Mouse (Mus musculus): ENCODE measurements around the gene Cd96.
"Not testable (repeated sequence)": the region's sequence is repeated elsewhere in the genome, so short reads cannot be mapped to it uniquely, and the experiment has no call there.

The Cd96 gene

GRCm38 (mm10) chr16:46120020-46120419 is at the start of gene Cd96:
Gene Cd96, minus strand, starts transcription at chr16:46120251.
- no peak for DNase-seq (ENCODE audit: low spot score)

DNA sequence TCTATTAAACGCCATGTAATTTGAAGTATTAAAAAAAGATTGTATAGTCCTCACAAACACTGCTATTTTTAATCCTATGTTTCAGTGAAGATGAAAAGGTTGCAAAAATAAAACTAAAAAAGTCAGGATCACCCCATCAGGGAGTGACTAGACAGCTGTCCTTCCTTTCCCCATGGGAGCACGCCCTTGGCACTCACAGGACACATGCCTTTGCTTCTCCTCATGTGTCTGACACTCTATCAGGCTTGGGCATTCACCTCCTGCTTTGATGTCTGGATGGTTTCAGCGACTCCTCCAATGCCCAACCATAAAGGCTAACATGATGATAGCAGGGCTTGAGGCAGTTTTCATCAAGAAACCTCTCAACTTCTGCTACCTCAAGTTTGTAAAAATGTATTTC is 46.9 kb upstream of the Cd96 start:
- no peak for DNase-seq (ENCODE audit: low spot score)

GRCm38 (mm10) chr16:46165305-46165704 is 45.3 kb upstream of the Cd96 start:
- DNase-seq (ENCODE audit: low spot score) = no peak

DNA sequence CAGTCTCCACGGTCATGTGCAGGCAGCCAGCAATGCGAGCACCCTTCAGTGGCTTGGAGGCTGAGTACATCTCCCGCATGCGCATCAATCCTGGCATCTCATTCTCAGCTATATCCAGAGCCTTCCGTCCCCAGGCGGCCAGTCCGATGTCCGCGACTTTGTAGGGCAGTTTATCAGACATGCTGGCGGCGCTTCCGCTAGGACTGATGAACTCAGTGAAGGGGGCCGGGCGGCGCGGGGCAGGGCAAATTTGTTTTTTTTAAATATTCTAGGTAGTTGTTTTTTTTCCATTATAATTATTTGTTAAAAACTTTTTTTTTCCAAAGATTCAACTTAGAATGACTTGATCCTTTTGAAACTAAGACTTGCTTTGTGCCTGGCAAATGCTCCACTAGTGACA is 34.8 kb upstream of the Cd96 start, which contains the start of gene Gm4737:
Gene Gm4737, minus strand, starts transcription at position 246 of the 400 bp plus-strand sequence.
- DNase-seq (ENCODE audit: low spot score) = not testable (repeated sequence)

DNA sequence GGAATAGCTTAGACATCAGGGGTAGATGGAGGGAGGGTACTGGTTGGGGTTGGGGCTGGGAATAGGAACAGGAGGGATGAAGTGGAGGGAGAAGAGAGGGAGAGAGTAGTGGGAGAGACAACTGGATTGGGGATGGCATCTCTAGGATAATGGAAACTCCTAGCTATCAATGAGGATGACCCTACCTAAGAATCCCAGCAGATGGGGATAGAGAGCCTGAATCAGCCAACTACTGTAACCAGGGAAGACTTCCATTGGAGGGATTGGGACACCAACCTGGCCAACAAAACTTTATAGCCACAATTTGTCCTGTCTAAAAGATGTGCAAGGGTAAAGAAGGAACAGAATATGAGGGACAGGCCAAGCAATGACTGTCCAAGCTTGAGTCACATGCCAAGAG is 31.1 kb upstream of the Cd96 start:
- DNase-seq (ENCODE audit: low spot score) = no peak

DNA sequence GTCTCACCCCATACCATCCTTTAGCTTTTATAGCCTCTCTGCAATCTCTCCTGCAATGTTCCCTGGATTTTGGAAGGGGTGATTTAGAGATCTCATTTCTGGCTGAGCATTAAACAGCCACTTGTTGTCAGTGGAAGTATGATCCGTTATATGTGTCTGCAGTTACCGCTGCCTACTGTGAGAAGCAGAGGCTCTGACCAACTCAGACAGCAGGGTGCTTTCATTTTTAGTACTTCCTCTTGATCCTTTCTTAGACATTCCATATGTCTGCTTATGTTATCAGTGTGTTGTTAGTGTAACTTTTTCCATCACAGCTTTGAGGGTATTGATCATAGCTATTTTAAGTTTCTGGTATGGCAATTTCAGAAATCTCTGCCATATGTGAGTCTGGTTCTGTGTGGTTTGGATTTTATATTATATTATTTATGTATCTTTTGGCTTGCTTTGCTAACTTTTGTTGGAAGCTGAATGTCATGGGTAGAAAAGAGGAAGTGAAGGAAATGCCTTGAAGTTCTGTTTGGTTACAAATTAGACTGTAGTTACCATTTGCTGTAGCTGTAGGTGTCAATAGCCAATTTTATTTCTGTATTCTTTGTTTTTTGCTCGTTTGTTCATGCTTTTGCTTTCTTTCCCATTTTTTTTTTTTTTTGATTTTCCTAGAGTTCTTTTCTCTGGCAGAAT is 28.8 kb upstream of the Cd96 start:
- no peak for DNase-seq (ENCODE audit: low spot score)

- DNase-seq (ENCODE audit: low spot score) = no peak
Observed at GRCm38 (mm10) chr16:46146962-46147361, 26.9 kb upstream of the Cd96 start.

DNA sequence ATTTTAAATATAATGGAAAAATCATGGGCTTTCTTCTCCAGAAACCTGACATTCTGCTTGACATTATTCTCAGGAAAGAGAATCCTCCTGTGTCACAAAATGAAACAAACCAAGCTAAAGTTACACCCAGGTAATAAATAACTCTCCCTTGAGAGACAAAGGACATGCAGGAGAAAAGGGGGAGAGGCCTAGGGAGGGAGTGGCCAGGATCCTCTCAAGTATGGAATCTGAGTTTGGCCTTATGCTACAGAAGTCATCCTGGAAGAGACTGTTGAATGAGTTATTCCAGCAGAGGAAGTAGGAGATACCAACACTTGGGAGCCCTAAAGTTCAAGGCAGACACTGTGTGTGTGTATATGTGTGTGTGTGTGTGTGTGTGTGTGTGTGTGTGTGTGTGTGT is 2.2 kb upstream of the Cd96 start:
- no peak for DNase-seq (ENCODE audit: low spot score)

- no peak for DNase-seq (ENCODE audit: low spot score)
Observed at GRCm38 (mm10) chr16:46121420-46121819, 1.4 kb upstream of the Cd96 start.

DNA sequence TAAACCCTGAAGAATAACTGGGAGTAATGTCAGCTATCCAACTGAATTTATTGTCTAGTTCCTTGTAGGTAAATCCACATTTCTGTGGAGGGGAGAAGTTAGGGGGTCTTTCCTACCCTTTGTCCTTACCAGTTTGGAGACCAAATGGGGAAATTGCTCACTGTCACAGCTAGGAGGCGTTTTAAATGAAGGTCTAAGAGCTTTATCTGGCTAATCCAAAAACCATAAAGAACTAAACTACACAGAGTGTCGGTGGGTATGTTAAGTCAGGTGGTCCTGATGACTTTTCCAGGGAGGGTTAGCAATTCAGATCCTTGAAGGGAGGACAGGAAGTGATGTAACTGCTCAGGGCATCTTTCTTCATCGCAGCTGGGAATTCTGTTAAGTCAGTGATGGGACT is 556 bp upstream of the Cd96 start:
- DNase-seq (ENCODE audit: low spot score) = no peak

- no peak for DNase-seq (ENCODE audit: low spot score)
Observed at GRCm38 (mm10) chr16:46117645-46118044, 2.4 kb downstream of the Cd96 start.

- DNase-seq (ENCODE audit: low spot score) = no peak
Observed at GRCm38 (mm10) chr16:46114727-46115126, 5.3 kb downstream of the Cd96 start.

- DNase-seq (ENCODE audit: low spot score) = no peak
Observed at GRCm38 (mm10) chr16:46109536-46109935, 10.5 kb downstream of the Cd96 start.

DNA sequence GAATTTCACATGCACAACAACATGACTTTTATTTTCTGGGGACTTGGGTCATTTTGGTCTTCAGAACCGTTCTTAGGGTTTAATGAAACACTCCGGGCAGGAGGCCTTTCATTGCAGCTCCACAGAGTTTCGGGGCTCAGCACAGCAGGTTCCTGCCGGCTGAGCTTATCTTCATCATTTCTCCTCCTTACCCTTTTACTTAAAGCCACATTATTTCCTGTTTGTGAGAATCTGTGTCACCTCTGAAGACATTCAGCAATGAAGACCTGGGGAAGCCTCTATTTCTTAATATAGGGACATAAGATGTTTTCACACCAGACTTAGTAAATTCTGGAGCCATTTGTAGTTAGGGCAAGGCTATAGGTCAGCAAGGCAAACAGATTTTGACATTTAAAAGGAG is 12.6 kb downstream of the Cd96 start:
- DNase-seq (ENCODE audit: low spot score) = no peak

GRCm38 (mm10) chr16:46104491-46104890 is 15.6 kb downstream of the Cd96 start:
- DNase-seq (ENCODE audit: low spot score) = no peak

DNA sequence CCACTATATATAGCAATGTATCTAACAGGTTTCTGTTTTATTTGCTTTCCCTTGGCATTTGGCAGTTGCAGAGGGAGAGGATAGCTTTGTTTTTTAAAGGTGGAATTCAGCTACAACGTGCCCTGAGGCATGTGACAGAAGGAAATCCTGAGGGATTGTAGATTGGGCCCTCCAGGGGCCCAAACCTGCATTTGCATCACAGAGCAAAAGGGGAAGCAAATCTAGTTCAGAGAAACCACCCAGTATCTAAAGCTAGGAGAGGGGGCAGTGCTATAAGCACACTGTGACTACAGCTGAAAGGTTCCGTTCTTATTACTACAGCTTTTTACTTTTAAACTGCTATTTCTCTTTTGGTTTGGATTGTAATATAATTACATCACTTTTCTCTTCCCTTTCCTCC is 18.3 kb downstream of the Cd96 start:
- no peak for DNase-seq (ENCODE audit: low spot score)

DNA sequence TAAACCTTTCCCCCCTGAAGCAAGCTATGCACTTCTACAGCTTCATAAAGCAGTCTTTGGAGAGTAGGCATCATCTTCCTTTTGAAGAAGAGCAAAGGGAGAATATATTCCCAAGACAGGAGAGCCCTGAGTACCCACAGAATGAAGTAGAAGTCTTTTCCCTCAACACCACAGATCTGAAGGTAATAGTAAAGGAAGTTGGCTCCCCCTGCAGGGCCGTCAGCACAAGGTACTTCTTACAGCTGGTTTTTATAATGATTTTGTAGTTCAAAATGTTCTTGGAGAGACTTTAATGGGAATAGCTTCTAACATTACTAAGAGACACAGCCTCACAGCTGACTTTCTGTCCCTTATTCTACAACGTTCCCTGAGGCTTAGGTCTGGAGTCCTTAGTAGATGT is 19.8 kb downstream of the Cd96 start:
- DNase-seq (ENCODE audit: low spot score) = no peak

DNA sequence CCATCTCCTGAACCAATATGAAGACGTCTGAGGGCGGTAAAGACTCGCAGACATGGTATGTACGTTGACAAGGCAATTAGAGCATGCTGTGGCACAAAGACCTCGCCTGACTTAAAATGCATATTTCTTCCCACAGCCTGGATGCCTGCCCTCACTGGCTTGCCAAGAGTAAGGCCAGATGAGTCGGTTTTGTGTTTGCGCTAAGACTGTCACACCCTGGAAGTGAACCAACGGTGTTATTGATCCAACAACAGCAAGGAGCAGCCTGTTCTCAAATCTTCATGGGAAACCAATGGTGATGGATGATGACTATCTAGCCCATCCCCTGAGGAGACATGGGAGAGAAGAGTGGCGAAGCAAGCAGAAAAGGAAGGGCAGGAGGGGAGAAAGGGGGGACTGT is 22.6 kb downstream of the Cd96 start:
- DNase-seq (ENCODE audit: low spot score) = no peak

DNA sequence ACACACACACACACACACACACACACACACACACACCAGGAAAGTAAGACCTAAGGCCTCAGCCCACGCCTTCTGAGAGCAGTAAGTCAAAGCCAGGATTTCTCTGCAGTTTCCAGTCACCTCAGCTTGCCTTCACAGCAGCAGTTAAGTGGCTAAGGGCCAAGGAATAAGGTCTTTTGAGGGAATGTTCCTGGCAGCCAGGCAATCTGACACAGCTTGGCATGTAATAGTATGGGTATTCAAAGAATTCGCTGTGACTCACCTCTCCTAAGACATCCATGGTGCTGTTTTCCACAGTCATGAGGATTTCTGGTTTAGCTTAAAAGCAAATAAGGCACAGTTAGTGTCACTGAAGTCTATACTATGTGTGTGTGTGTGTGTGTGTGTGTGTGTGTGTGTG is 25.6 kb downstream of the Cd96 start:
- DNase-seq (ENCODE audit: low spot score) = no peak

- DNase-seq (ENCODE audit: low spot score) = no peak
Observed at GRCm38 (mm10) chr16:46092935-46093334, 27.1 kb downstream of the Cd96 start.

DNA sequence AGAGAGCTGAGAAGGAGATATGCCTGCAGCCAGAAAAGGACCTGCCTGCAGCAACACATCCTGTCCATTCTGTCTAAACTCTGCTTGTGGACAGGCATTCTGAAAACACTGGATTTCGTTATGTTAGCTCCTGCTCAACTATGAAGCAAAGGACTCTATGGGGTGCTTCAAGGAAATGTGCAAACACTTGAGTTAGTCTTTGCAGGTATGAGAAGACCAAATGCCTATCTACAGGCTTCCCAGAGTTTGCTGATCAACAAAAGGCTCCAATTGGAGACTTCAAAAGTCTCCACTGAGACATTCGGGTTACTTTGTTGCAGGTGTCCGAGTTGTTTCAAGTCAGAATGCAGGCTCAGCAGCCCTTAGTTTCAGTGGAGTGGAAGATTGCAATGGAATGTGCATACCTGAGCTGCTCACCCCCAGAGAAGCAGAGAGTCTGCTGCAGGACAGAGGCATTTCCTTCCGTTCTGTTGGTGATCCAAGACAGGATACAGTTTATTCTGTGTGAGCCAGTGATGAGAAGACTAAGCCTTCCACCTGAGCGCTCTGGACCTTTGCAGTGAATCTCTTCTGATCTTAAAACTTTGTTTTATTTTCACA is 33.1 kb downstream of the Cd96 start:
- no peak for DNase-seq (ENCODE audit: low spot score)

- DNase-seq (ENCODE audit: low spot score) = no peak
Observed at GRCm38 (mm10) chr16:46068000-46068399, 52.1 kb downstream of the Cd96 start.

DNA sequence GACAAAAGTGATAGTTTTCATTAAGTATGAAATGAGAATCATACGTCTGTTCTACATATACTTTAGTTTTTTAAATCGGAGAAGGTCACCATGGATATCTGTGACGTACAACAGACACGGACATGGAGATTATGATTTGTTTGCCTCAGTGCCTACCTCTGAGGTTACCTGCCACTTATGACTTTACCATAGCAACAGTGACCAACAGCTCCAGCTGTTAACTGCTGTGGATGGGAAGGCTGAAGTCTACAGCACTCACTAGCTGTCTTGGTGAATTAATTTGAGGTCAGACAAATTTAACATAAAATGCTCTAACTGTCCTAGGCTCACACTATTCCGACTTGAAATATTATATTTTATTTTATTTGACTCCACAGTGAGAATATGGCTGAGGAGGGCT is 56.8 kb downstream of the Cd96 start:
- DNase-seq (ENCODE audit: low spot score) = no peak

- no peak for DNase-seq (ENCODE audit: low spot score)
Observed at GRCm38 (mm10) chr16:46046906-46047305, 73.1 kb downstream of the Cd96 start.

Measured in urinary bladder, postnatal 10 days (tissue).